Mouse (Mus musculus) spleen, adult 2 months (tissue): ENCODE data around the gene Kdm1a. TPM values are rescaled to one million over a fixed set of nuclear protein-coding genes. Genes with fewer than 3 reads are reported as not detected.
A peak's percentile ranks its signal among the peaks of the same experiment; 100 is the strongest.

Source experiments
- DNase-seq, 2 experiments: peaks; one replicate each; pipeline versions ENCODE4 v3.0.0 to v3.0.0-alpha.2; 2012 to 2021; ENCODE audit warnings: low spot score in 2 of 2, low read depth in 1 of 2
- H3K27ac ChIP-seq: fragments of 200-500 bp; 2 replicates; pipeline ENCODE4 v1.5.1; 2012; ENCODE audit warnings: low read length, inconsistent platforms; ENCODE audit not compliant: insufficient read depth
- H3K27me3 ChIP-seq: fragments of 200-500 bp; 2 replicates; pipeline ENCODE4 v1.6.1; 2012; ENCODE audit warnings: mild to moderate bottlenecking, moderate library complexity, low read length, inconsistent platforms; ENCODE audit not compliant: control insufficient read depth, insufficient read depth
- H3K36me3 ChIP-seq: fragments of 200-500 bp; 2 replicates; pipeline ENCODE4 v1.6.1; 2012; ENCODE audit warnings: mild to moderate bottlenecking, low read length, inconsistent platforms; ENCODE audit not compliant: control insufficient read depth, insufficient read depth
- H3K4me1 ChIP-seq: fragments of 200-500 bp; 2 replicates; pipeline ENCODE4 v1.6.1; 2011; ENCODE audit warnings: inconsistent platforms; ENCODE audit not compliant: control insufficient read depth, insufficient read depth, insufficient read length
- H3K4me3 ChIP-seq: fragments of 200-500 bp; 2 replicates; pipeline ENCODE4 v1.5.1; 2011; ENCODE audit warnings: mild to moderate bottlenecking, inconsistent platforms; ENCODE audit not compliant: insufficient read depth, insufficient read length; ENCODE audit errors: extremely low read depth
- CTCF ChIP-seq: fragments of 200-500 bp; IDR thresholded peaks from 2 replicates; pipeline ENCODE4 v1.5.1; 2011; ENCODE audit warnings: mild to moderate bottlenecking, inconsistent platforms; ENCODE audit not compliant: insufficient read depth, insufficient read length, insufficient replicate concordance; ENCODE audit errors: extremely low read depth
- POLR2A ChIP-seq: fragments of 200-500 bp; IDR thresholded peaks from 2 replicates; pipeline ENCODE4 v1.6.1; 2011; ENCODE audit warnings: low read depth, low read length, inconsistent platforms
- WGBS: fragments of 180-500 bp; shearing (Covaris S2); methylation state at CpG from one replicate; pipeline ENCODE4 v1.1.7; 2018; 5-methylcytosine and 5-hydroxymethylcytosine counted together
- polyA plus RNA-seq: library from polyadenylated mRNA; depleted of rRNA; stranded (reverse); fragments of >200 nt; gene quantifications from 2 replicates; pipeline ENCODE4 v1.2.3, GENCODE M21; 2012

Gene Kdm1a
- polyA plus RNA-seq, 1 experiment = 19.0 TPM

GRCm38 (mm10) chr4:136546279-136547045 is 56.1 kb downstream of the Kdm1a start:
- H3K4me3 ChIP-seq = no peak overlapping the region
- peaks cover 19% of the 10 kb centered on the region for H3K36me3 ChIP-seq
- 76% methylated on average over 3 of the region's 3 CpGs for WGBS
- TF ChIP-seq POLR2A (no peak), CTCF (no peak)
- no peak overlapping the region for H3K27ac ChIP-seq
- no peak for DNase-seq
- H3K4me1 ChIP-seq = no peaks in the 10 kb centered on the region
- no peaks in the 10 kb centered on the region for H3K27me3 ChIP-seq

DNA sequence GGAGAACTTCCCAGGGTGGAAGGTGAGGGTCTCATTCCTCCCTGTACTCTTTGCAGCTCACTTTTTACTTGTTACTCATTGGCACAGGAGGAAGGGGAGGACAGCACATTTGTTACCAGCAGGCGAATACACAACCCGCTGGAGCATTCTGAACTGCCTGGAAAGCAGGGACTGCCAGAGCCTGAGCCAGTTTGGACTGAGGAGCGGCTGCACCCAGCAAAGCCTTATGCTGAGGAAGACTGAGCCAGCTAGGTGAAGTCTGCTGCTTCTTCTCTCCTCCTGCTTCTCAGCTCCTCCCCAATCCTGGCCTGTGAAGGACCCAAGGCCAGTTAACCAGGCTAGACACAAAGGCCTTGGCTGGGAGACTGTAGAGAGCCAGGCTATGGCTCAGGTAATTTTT is 57.4 kb downstream of the Kdm1a start:
- DNase-seq = no peak
- H3K27me3 ChIP-seq = no peaks in the 10 kb centered on the region
- no peak overlapping the region for H3K27ac ChIP-seq
- peaks cover 12% of the 10 kb centered on the region; the same call in 1 of the 2 replicates for H3K36me3 ChIP-seq
- H3K4me1 ChIP-seq = no peaks in the 10 kb centered on the region
- TF ChIP-seq CTCF (no peak), POLR2A (no peak)
- WGBS = 94% methylated on average over 3 of the region's 3 CpGs
- no peak overlapping the region for H3K4me3 ChIP-seq

- Histone ChIP-seq H3K4me3 (no peak overlapping the region), H3K27ac (no peak overlapping the region), H3K36me3 (no peaks in the 10 kb centered on the region), H3K27me3 (no peaks in the 10 kb centered on the region), H3K4me1 (no peaks in the 10 kb centered on the region)
- peak; percentile 12 to 36 for DNase-seq
- TF ChIP-seq POLR2A = no peak
- TF ChIP-seq CTCF = peak; percentile 28; the same call in 1 of the 2 replicates
- 27% methylated on average over 4 of the region's 4 CpGs for WGBS
These were observed 76.1 kb downstream of the Kdm1a start for GRCm38 (mm10) chr4:136526412-136526811.

DNA sequence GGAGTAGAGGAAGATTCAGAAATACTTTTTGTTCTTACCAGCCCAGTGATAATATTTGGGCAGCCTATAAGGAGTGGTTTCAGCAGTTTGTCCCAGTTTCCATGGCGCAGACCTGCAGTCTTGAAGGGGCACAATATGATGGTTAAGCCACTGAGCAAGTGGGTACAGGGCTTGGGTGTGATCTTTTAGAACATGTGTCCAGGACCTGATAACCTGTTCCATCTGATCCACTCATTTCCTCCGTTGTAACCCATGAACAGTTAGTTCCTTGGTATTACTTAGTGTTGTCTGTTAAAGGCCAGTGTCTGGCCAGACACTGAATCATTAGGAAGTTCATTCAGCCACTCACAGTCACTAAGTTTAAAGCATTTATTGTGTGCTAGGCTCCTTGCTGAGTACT is 78.2 kb downstream of the Kdm1a start:
- DNase-seq = no peak
- no peak for TF ChIP-seq POLR2A
- TF ChIP-seq CTCF = no peak
- 89% methylated on average over 2 of the region's 2 CpGs for WGBS
- Histone ChIP-seq H3K4me1 (no peaks in the 10 kb centered on the region), H3K27me3 (no peaks in the 10 kb centered on the region), H3K4me3 (no peak overlapping the region), H3K27ac (no peak overlapping the region), H3K36me3 (no peaks in the 10 kb centered on the region)

- 92% methylated on average over 5 of the region's 5 CpGs for WGBS
- H3K27ac ChIP-seq = no peak overlapping the region
- no peaks in the 10 kb centered on the region for H3K4me1 ChIP-seq
- no peaks in the 10 kb centered on the region for H3K27me3 ChIP-seq
- TF ChIP-seq POLR2A = no peak
- no peak overlapping the region for H3K4me3 ChIP-seq
- DNase-seq = no peak
- no peaks in the 10 kb centered on the region for H3K36me3 ChIP-seq
These were observed 80.6 kb downstream of the Kdm1a start for GRCm38 (mm10) chr4:136521898-136522297.

DNA sequence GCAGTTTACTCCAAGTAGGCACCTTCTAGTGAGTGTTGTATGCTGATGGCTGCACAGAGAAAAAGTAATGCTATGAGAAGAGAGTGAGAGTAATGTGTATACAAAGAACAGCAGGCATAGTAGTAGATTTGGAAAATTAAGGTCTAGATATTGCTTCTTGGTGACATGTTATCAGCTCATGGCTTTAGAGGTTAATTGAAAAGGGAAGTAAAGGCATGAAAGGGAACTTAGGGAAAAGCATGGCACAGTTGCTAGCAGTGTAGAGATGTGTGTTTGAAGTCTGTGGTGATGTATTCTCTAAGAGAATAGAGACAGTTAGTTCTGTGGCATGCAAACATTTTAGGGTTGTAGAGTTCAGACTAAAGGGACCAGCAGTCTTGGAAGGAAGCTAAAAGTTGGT is 82.7 kb downstream of the Kdm1a start:
- no peak overlapping the region for H3K4me3 ChIP-seq
- no peaks in the 10 kb centered on the region for H3K36me3 ChIP-seq
- H3K4me1 ChIP-seq = no peaks in the 10 kb centered on the region
- H3K27ac ChIP-seq = no peak overlapping the region
- no peak for DNase-seq
- TF ChIP-seq CTCF (no peak), POLR2A (no peak)
- no peaks in the 10 kb centered on the region for H3K27me3 ChIP-seq

- H3K27ac ChIP-seq = no peak overlapping the region
- no peak for DNase-seq
- 57% methylated on average over 2 of the region's 2 CpGs for WGBS
- no peak for TF ChIP-seq CTCF
- no peak for TF ChIP-seq POLR2A
- no peaks in the 10 kb centered on the region for H3K27me3 ChIP-seq
- no peak overlapping the region for H3K4me3 ChIP-seq
- H3K36me3 ChIP-seq = no peaks in the 10 kb centered on the region
- no peaks in the 10 kb centered on the region for H3K4me1 ChIP-seq
These were observed 83.9 kb downstream of the Kdm1a start for GRCm38 (mm10) chr4:136518576-136518975.
